Mouse (Mus musculus) liver, embryonic 14.5 days (tissue): Measurements from ENCODE around the gene Vstm4.

Experiments
- CTCF ChIP-seq: IDR thresholded peaks from 2 replicates; pipeline ENCODE4 v1.5.1; 2016; ENCODE audit warnings: antibody characterized with exemption, low read depth, control low read depth
- EP300 ChIP-seq: IDR thresholded peaks from 2 replicates; pipeline ENCODE4 v1.6.1; 2016; ENCODE audit warnings: antibody characterized with exemption, low read depth

DNA sequence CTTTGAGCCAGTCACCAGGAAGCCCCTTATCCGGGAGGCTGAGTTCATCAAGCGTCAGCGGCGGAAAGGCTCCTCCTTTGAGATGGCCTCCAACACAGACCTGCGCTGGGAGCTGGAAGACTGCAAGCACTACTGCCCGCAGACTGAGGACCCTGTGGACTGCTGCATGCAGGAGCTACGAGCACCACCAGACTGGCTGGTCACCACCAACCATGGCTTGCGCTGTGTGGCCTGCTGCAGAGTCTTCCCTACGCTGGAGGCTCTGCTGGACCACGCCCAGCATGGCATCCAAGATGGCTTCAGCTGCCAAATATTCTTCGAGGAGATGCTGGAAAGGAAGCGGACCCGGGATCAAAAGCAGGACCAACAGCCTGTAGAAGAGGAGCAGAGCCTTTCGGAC is 21.0 kb upstream of the Vstm4 start:
- TF ChIP-seq EP300 (no peak), CTCF (no peak)
